Mouse (Mus musculus): Measurements from ENCODE around the gene Cops2.

Gene Cops2

DNA sequence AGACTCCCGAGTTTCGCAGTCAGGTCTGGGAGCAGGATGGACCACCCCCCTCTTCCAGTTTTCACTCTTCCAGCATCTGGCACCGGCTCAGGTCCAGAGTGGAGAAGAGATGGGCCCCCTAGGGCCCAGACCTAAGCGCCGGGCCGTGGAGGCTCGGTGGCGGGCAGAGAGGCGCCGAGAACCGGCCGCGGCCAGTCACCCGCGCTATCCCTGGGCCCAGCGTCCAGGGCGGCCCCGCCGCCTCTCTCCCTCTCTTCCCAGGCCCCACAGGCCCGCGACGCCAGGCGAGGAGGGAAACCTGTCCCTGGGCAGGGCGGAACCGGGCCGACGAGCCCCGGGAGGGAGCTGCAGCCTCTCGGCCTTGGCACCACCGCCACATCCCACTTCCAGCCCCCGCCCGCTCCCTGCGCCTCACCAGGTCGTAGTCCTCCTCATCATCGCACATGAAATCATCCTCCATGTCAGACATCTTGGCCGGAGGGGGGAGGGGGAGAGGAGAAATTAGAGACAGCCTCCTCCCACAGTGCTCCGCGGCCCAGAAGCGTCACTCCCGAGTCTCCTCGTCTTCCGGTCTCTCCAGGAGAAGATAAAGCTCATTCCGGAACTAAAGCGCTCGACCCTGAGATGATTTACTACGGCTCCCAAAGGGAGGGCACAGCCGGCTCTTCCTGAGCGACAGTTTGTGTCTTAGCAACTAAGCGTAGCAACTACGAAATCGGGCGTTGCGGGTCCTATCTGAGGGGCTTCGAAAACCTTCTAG, at the start of gene Cops2, which contains the start of gene Galk2:
TSS of gene Cops2 (minus strand) at position 619 of the 760 bp plus-strand sequence.
TSS of gene Galk2 (plus strand) at position 589 of the 760 bp plus-strand sequence.
- DNase-seq: peak; percentile 99

DNA sequence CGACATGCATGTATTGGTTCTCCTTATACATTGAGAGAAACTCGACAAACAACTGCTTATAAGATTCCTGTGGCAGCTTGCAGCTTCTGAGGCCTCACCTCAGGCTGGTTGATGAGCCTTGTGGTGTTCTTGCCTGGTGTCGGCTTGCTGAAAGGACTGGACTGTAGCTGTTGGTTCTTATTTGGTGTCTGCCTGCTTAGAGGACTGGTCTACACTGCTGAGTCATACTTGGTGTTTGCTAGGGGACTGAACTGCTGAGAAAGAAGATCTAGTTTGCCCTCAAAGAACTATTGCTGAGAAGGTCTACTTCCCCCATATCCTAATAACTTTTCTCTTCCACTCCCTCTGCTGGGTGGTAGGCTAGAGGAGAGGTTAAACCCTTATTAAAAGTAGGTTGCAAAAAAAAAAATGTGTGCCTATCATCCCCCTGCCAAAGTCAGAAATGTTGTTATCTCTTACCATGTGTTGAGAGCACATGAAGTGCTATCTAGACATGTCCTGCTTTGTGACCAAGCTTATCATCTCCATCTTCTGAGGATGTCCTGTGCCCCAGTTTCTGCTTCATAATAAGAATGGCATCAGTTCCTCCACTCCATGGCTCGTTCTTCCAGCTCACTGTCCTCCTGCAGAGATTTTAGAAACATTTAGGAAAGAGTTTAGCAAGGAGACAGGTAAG, 48.8 kb upstream of the Cops2 start:
- peak; percentile 68 for DNase-seq

DNA sequence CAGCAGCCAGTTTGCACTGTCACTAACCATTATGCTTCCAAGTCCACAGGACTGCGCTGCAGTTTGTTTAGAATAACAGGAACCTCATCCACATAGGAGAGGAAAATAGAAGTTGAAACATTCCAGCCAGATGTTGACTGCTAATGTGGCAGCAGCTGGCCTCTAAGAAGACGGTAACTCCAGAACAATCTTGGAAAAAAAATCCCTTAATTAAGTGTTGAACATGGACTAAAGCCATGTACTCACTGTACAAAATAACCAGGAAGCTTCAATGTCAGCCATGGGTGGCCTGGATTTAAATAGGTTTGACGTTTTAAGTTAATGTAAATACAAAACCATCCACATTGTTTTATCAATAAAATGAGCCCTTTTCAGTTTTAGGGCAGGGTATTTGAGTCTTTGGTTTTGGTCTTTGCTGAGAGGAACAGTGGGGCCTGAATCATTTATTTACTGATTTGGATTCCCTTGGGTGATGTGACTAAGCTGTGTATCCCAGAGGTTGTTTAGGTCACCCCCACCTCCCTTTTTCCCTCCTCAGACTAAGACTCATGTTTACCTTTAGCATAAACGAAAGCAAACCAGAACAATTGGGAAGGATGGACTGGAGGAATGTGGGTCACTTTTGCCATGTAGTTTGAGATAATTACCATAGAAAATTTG, 47.6 kb upstream of the Cops2 start:
- DNase-seq: no peak

DNA sequence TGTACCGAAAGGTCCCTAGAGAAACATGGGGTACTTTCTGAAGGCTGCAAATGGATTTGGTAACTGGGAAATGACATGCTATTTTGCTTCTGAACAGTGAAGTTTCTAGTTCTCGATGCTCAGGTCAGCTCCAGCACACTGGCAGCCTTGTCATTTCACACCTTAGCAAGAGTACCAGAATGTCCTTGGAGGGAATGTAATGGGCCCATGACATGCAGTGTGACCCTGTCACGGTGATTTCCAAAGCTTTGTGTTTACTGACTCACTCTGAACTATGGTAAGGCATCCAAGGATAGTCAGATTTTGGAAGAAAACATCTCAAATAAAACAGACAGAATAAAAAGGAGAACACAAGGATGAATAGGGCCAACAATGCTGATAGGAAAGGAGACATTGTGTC, 42.5 kb upstream of the Cops2 start:
- no peak for DNase-seq

DNA sequence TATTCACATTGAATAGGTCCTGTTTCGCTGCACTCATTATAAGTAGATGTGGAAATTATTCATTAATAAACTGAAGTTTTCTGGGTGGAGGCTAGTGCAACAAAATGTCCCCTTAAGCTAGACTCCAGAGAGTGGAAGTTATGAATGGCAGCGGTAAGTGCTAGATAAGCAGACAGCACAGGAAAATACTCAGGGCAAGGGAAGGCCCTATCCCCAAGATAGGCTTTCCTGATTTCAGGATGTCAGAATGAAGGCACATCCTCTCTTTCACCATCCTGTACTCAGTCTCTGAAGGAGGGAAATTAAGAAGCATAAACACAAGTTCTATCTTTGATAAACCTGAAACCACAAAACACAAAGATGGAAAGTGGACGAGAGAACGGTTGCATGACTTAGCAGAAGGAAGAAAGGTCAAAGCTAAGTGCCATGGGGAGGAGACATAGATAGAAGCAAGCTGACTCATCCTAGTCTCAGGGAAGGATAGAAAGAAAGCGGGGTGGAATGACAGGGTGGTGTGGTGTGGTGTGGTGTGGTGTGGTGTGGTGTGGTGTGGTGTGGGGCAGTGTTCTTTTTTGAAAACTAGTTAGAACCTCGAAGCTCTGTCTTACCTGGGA, 42.0 kb upstream of the Cops2 start:
- no peak for DNase-seq

DNA sequence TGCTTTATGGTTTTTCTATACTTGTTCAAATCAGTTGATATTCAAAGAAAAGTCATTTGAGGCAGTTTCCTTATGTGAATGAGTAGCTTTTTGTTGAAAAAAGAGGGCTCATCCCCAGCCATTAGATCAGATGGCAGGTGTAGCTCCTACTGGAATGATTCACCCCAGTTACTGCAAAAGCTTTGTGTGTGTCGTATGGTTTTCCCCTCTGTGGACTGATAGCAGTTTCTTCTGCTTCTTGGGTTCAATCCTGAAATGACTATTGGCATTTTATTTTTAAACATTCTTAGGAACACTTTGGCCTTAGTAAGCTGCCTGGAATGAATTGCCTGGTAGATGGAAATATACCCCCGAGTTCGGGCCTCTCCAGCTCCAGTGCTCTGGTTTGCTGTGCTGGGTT, 37.4 kb upstream of the Cops2 start:
- DNase-seq: no peak

DNA sequence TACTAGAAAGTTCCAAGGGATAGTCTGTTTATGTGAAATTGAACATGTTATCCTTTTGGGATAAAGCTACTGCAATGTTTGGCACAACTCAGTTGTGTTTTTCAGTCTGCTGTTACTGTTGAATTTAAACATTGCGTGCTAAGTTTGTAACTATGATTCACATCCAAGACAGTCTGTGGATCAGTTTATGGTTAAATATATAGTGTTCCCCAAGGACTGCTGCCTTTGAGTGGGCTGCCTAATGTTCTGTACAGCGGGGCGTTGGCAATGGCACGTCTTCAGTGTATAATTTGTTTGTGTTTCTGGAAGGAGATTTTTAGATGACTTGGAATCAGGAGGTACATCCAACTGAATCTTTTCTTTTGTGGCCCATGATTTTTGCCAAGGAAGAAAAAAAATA, 36.2 kb upstream of the Cops2 start:
- DNase-seq: no peak

DNA sequence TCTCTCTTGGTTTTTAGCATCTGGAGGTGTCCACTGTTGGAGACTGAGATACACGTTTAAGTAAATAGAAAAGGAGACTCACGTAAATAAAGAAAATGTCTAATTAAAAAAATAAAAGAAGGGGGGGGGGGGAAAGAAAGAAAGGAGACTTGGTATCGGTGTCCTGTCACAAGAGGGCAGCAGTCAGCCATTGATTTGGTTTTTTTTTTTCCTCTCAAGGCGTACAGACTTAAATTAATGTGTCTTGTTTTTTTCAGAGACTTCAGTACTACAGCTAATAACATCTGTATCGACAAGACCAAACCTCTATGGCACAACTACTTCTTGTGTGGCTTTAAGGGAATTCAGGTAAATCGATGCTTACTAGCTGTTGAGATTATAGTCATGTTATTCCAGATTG, 34.2 kb upstream of the Cops2 start:
- DNase-seq: no peak

DNA sequence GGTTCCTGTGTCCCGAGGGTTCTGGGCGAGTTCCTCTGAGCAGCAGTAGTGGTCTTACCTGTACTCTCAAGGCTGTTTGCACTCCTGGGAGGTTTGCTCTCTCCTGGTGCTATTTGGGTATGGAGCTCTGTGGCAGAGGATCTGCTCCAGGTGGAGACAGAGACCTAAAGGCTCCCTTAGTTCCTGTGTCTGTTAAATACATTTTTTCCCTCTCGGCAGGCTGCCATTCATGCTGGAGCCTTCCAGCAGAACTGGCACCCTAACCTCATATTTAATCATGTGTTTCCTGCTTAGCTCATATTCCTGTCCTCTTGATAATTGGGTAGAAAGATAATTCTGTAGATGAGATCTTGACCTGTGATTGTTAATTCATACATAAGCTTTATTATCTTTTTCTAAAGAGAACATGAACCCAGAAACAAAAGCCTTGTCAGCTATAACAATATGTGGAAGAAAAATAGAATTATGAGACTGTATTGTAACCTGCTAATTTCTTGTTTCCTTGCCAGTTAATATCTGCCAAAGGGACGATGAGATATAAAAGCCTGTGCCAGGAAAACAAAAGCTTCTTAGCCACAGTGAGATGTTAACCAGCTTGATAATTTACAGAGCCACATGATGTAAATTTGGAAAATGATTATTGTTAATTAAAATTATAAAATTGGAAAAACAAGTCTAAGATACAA, 27.1 kb upstream of the Cops2 start:
- DNase-seq: no peak

DNA sequence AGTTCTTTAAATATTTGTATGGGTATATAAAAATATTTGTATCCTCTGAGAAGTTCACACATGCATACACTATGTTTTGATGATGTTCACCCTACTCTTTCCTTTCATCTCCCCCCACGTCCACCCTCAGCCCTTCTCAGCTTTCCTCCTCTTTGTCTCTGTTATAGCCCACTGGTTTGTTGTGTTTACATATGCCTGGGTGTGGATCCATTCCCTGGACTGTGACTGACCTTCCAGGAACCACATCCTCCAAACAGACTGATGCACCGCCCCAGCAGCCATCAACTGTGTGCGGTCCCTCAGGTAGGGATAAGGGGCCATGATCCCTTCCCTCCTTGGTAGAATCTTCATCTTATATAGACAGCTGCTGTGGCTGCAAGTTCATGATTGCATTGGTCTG, 11.2 kb upstream of the Cops2 start:
- no peak for DNase-seq

DNA sequence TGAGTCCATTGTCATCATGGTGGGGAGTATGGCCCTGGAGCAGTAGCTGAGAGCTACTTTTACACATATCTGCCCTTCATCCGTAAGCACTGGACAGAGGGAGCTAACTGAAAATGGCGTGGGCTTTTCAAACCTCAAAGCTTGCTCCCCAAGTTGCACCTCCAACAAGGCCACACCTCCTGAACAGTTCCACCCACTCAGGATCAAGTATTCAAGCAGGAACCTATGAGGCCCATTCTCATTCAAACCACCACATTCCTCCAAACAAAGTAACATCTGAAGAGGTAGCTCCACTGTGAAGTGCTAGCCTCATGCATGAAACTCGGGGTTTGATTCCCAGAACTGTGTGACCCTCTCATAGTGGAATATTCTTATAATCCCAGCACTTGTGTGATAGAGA, 9.4 kb upstream of the Cops2 start:
- no peak for DNase-seq

DNA sequence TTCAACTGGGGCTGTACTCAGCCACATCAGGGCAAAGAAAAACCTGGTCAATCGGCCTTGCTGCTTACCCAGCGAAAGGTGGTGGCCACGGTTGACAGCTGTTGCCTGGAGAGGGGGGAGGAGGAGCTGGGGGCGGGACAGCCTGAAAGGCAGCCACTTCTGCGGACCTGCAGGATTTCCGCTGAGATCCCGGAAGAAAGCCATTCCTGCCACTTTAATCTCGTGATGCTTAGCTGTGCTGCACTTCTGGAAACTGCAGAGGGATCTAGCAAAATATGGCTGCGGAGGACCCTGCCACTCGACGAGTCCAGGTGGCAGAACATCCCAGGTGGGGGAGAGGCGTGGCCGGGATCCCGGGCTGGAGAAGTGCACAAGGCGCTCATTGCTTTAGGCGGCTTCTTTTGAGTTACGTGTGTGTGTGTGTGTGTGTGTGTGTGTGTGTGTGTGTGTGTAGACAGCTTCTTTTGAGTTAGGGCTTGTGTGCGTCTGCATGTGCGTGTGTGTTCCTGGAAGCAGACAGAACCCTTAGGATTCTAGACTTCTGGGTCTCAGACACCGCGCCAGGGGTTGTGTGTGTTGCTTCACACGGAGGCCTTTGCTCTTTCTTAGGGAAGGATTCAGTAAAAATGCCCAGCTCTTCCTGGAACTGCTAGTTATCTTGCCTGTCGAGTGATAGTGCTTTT, 7.3 kb upstream of the Cops2 start:
- DNase-seq: peak; percentile 97

DNA sequence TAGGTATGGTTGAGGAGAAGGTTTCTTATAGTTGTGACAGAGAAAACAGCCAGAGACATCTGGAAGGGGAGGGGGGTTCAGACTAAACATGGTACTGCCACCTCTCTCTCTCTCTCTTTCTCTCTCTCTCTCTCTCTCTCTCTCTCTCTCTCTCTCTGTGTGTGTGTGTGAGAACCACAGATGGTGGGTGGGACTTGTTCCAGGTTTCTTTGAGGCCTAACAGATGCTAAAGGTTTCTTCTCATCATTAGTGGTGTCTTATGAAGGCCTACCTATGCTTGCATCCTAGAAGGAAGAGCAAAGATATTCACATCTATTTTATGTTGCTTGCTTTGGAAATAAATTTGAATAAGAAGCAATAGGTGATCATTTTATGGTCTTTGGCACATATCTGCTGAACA, 6.6 kb upstream of the Cops2 start:
- DNase-seq: no peak

DNA sequence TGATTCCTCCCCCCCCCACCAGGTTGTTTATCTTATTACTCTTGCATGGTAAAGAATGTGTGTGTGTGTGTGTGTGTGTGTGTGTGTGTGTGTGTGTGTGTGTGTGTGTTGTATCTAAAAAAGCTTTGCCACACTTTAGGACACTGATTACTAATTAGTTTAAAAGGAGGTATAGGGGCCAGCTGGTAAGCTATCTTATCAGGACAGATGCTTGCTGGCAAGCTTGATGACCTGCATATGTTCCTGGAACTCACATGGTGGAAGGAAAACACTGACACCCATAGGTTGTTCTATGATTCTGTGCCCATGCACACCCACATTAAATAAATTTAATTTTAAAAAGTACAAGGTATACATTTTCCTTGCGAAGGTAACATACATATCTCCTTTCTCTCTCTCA, 5.6 kb upstream of the Cops2 start:
- no peak for DNase-seq

DNA sequence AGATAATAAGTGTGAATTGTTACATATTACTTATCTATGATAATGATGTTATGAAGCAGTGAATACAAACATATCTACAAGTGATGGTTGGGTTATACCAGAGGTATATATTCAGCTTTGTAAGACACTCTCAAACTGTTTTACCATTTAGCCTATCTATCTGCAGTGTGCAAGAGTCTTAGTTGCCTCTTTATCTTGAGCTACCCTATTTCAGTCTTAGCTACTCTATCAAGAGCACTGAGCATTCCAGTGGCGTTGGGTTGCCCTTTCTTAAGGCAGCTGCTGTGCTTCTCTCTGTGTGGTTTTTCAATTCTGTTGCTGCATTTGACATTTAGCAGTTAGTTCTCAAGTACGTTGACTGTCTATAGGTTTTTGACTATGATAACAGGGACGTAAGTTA, 4.9 kb upstream of the Cops2 start:
- no peak for DNase-seq

DNA sequence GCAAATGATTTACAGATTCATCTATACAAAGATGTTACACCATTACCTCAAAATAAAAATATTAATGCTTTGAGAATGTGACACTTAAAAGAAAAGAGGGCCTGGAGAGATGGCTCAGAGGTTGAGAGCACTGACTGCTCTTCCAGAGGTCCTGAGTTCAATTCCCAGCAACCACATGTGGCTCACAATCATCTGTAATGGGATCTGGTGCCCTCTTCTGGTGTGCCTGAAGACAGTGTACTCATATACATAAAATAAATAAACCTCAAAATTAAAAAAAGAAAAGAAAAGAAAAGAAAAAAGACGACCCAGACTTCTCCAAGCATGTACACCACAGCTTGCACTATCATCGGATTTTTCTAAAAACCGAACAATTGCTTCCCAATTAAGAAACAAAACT, 1.2 kb downstream of the Cops2 start:
- DNase-seq: no peak

DNA sequence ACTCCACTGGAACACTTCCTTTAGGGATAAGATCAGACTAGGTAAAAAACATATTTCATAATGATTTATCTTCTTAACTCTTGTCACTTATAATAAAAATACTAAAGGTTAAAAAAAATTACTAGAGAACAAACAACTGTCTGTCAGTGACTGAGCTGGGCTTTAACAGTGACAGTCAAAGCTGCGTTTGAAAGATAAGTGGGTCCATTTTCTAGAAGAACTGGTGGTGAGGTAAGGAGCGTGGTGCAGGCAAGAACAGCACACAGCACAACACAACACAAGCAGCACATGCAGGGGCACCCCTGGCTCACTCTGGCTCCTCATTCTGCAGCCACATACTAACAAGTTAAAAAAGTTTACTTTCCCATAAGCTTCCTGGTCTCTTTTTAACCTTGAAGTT, 7.7 kb downstream of the Cops2 start:
- DNase-seq: no peak

DNA sequence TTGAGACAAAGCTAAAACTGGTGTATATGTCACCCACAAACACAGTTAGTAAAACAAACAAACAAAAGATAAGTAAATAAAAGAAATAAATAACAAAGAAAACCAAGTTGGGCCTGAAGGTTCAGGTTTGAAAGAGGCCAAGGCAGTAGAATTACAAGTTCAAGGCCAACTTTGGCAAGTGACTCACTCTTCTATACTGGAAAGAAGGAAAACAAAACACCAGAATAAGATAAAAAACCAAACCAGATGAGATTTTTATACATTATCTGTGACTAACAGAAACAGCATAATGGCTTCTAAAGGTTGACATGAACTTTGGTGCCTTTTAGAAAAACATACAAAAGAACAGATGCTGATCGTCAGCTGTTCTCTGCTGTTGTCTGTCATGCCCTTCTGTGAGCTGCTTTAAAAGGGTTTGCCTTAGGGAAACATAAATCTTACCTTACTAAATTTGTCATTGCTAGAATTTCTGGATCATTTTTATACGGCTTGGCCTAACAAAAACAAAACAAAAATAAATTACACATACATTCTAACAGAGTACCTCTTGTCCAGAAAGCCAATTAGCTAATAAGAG, 20.1 kb downstream of the Cops2 start:
- DNase-seq: no peak

DNA sequence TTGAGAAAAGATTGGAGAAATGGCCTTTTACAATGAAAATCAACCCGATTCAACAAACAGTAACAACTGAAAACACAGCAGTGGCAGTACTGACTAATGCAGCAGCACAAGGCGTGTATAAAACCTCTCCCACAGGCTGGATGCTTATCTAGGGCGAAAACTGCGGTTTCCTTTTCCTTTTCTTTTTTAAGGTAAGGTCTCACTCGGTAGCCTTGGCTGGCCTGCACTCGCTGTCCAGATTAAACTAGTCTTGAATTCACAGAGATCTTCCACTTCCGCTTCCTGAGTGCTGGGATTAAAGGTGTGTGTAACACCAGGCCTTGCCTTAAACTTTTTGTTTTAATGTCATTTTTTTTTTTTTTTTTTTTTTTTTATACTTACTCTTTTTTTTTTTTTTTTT, 20.8 kb downstream of the Cops2 start:
- DNase-seq: no peak

DNA sequence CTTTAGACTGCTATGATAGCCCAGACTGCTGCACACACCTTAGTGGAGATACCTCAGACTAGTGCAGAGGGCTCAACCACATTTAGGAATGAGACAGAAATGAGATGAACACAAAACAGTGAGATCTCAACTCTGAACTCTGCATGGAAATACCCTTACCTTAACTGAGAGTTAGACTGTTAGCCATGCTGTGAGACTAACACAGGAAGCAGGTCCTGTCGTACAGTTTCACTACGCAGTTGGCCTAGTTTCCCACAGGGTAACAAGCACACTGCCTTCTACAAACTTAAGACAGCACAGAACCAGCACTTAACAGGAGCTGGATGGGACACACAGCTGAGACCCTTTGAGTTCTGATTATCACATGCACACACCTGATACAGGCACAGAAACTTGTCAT, 29.0 kb downstream of the Cops2 start:
- DNase-seq: no peak

DNA sequence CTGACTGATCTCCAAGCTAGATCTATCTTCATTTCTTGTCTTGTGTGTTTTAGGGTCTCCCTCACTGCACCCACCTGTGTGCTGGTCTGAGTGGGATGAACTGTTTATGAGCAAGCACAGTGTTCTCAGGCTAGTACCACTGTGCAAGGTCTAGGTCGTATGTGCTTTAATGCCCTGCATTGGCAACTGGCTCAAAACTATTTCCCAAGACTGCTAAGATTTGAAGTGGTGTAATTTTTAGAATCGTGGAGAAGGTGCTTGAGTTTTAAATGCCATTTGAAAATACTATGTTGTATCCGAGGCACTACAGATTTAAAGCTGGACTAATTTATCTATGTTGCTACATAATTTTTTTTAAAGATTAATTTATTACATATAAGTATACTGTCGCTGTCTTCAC, 31.0 kb downstream of the Cops2 start:
- DNase-seq: no peak

DNA sequence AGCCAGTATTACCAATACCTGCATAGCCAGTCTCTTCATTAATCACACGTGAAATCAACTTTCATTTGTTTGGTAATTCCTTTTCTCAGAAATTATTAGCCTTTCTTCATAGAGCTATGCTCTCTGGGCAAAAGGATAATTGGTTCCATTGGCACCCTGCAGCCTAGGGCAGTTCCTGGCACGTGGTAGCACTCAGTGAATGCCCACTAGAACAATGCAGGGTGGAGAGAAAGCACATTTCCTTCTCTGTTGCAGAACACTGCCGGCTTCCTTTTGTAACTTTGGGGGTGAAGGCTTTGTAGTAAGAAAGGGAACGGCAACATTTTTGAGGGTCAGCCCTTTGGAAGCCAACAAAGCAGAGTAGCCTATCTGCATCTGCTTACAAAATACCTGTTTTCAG, 32.7 kb downstream of the Cops2 start:
- no peak for DNase-seq
